Mouse (Mus musculus): Measurements from ENCODE around the gene Ankrd13a.

Gene Ankrd13a

DNA sequence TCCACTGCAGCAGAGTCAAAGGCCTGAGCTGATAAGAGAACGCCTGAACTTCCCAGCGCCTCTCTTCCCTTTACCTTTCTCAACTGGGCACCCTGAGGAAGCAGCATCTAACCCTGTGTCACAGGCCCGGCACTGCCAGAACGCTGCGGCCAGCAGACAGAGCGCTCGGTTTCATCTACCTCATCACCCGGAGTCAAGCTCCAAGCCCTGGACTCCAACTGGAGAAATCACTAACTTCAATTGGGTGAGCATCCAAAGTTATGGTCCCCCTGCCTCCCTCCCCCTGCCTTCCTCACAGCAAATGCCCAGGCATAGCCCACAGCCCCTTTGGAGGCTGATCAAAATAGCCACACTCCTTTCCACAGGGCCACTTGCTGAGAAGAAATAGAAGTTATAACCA lies 7.8 kb upstream of the Ankrd13a start:
- DNase-seq (ENCODE audit: low read depth, low spot score) = no peak

GRCm38 (mm10) chr5:114767185-114767584 lies 7.3 kb upstream of the Ankrd13a start:
- no peak for DNase-seq (ENCODE audit: low read depth, low spot score)

- peak; percentile 20 for DNase-seq (ENCODE audit: low read depth, low spot score)
These were observed 4.7 kb upstream of the Ankrd13a start for GRCm38 (mm10) chr5:114769786-114770185.

DNA sequence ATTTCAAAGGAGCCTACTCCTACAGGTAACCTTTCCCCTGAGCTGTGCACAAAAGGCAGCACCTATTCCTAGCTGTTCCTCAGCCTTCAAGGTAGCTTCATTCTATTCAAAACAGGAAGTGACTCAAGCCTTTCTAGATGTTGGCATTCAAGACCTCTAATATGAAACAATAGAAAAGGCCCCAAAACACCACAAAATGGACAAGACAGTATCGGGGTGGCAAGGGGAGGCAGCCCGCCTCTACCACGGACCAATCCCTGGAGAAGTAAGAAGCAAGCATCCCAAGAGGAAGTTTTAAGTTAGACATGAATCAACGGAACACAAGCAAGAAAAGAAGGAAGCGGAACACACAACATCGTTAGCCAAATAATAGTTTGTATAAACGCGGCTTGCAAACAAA lies 2.7 kb upstream of the Ankrd13a start:
- DNase-seq (ENCODE audit: low read depth, low spot score) = peak; percentile 32

GRCm38 (mm10) chr5:114772456-114773203 lies 1.8 kb upstream of the Ankrd13a start:
- DNase-seq (ENCODE audit: low read depth, low spot score) = peak; percentile 75

GRCm38 (mm10) chr5:114773211-114773710 lies 1.2 kb upstream of the Ankrd13a start:
- peak; percentile 98 for DNase-seq (ENCODE audit: low read depth, low spot score)

DNA sequence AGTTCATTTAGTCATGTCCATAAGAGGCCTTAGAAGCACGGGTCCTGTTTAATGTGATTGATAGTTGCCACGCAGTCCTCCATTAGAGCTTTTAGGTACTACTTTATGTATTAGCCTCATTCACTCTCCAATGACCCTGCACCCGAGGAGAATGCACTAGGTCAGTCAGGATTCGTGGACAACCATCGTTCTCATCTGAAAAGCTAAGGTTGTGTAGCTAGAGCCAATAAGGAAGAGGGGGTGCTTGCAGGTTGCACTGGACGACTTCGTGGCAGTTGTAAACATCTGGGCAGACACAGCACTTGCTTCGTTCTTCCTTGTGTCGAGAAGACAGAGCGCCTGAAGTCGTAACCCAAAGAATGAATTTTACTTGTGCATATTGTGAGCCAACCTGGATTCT lies 697 bp upstream of the Ankrd13a start:
- DNase-seq (ENCODE audit: low read depth, low spot score) = no peak

- peak; percentile 36 for DNase-seq (ENCODE audit: low read depth, low spot score)
These were observed 841 bp downstream of the Ankrd13a start, which contains the start of gene Git2 for GRCm38 (mm10) chr5:114775056-114775979. Gene Git2, minus strand, starts transcription at chr5:114775517.

DNA sequence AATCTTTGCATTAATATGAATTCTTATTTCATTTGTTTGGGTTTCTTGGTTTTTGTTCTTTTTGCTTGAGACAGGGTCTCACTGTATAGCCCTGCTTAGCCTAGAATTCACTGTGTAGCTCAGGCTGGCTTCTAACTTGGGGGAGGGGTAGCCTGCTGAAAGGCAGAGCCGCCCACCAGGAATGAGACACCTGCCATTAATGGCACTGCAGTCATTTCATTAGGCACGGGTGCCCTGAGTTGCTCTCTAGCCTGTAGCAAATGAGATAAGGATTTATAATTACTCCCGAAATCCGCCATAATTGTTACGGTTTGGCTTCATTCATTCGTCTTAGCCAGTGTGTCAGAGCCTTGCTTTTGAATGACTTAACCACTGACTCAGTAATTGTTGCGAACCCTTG lies 1.7 kb downstream of the Ankrd13a start:
- no peak for DNase-seq (ENCODE audit: low read depth, low spot score)

GRCm38 (mm10) chr5:114779956-114780489 lies 5.5 kb downstream of the Ankrd13a start:
- no peak for DNase-seq (ENCODE audit: low read depth, low spot score)

DNA sequence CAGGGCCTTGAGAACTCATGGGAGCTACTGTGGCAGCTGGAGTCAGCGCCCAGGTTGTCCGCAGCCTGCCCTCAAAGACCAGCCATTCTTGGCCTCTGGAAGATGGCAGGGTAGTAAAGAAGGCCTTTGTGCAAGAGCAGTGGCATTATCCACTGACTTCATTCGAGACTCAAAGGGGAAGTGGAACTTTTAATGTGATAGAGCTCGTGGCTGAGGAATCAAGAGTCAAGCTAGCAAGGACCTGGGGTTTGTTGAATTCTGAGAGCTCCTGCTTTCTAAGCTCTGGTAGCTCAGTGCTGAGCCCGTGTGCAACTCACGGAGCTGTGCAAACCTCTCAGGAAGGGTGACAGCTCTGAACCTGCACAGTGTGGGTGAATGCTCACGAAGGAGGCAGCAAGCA lies 6.4 kb downstream of the Ankrd13a start:
- no peak for DNase-seq (ENCODE audit: low read depth, low spot score)

DNA sequence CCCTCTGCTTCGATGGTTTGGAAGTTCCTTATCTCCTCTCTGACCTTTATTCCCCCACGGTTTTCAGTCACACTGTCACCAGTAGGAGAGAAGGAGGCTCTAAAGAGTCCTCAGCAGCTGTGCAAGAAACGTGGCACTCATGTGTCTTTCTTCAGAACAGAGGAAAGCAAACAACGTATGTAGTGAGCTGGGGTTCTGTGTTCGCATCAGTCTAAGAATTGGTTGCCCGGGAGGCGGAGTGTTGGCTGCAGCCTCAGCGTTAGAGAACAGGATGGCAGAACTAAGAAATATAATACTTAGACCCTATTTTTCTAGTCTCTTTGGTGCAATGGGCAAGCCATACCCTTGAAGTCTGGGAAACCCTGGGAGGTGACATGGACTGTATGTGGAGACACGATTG lies 8.5 kb downstream of the Ankrd13a start:
- DNase-seq (ENCODE audit: low read depth, low spot score) = no peak

- DNase-seq (ENCODE audit: low read depth, low spot score) = peak; percentile 65
These were observed 9.1 kb downstream of the Ankrd13a start for GRCm38 (mm10) chr5:114783405-114784163.

- DNase-seq (ENCODE audit: low read depth, low spot score) = no peak
These were observed 10.2 kb downstream of the Ankrd13a start for GRCm38 (mm10) chr5:114784622-114785165.

- no peak for DNase-seq (ENCODE audit: low read depth, low spot score)
These were observed 10.7 kb downstream of the Ankrd13a start for GRCm38 (mm10) chr5:114785196-114785595.

DNA sequence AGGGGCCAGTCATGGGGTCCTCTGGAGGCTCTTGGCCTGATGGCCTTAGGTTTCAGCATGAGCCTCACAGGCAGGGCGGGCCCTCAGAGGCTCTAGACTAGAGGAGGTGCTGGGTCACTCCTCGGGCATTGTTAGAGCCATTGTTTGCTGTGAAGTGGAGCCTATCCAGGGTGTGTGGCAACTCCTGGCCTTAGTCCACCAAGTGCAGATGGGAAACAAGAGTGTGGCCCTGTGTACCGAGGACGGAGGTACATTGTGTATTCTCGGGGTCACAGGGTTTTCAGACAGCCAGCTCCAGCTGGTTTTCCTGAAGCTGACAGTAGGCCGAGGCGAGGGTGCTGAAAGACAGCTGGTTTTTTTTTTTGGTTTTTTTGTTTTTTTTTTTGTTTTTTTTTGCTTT lies 18.8 kb downstream of the Ankrd13a start:
- DNase-seq (ENCODE audit: low read depth, low spot score) = no peak

GRCm38 (mm10) chr5:114794609-114795008 lies 20.1 kb downstream of the Ankrd13a start:
- DNase-seq (ENCODE audit: low read depth, low spot score) = no peak

GRCm38 (mm10) chr5:114795231-114795630 lies 20.8 kb downstream of the Ankrd13a start:
- no peak for DNase-seq (ENCODE audit: low read depth, low spot score)

GRCm38 (mm10) chr5:114795653-114796052 lies 21.2 kb downstream of the Ankrd13a start:
- no peak for DNase-seq (ENCODE audit: low read depth, low spot score)

DNA sequence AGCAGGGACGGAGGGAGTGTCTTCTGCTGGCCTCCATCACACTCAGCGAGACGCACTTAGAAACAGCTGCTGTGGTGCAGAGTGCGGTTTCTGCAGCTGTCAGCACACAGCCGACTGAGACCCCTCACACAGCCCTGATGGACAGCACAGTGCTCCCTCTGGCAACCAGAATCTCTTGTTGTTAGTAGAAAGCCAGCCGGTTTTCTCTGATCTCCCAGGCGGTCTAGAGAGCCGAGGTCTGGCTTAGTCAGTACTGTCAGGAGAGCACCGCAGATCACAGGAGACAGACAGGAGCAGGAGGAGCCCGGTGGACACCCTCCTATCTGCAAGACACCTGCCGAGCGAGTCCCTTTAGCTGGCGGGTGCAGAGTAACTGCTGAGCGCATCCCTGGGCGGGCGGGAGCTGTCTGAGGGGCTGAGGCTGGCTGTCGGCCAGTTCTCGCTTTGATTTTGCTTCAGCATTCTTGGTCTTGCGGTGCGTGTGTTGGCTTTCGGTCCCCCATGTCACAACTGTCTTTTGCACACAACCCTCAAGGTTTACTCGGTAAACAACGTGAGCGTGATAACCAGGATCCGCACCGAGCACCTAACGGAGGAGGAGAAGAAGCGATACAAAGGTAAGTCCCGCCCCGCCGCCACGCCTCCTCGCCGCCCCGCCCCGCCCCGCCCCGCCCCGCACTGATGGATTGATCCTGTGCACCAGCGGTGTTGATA lies 22.0 kb downstream of the Ankrd13a start:
- DNase-seq (ENCODE audit: low read depth, low spot score) = no peak

Measured in CD4-positive helper T cell, adult 2 months (primary cell).